Mouse (Mus musculus) MEL-GATA-1-ER (cell line): ENCODE measurements around the gene Gcnt2.
"Not testable (repeated sequence)": the region's sequence is repeated elsewhere in the genome, so short reads cannot be mapped to it uniquely, and the experiment has no call there.

ENCODE experiments used
- DNase-seq: peaks from one replicate; pipeline ENCODE4 v3.0.0-alpha.2; 2012; ENCODE audit warnings: low read depth; ENCODE audit errors: extremely low read depth

Gene Gcnt2

GRCm38 (mm10) chr13:40868844-40869587 is 9.5 kb downstream of the Gcnt2 start:
- peak; percentile 60 for DNase-seq

GRCm38 (mm10) chr13:40874021-40874420 is 14.5 kb downstream of the Gcnt2 start:
- DNase-seq: peak; percentile 63

GRCm38 (mm10) chr13:40875415-40875814 is 15.9 kb downstream of the Gcnt2 start:
- DNase-seq: no peak

GRCm38 (mm10) chr13:40877589-40877988 is 18.0 kb downstream of the Gcnt2 start:
- peak; percentile 78 for DNase-seq

GRCm38 (mm10) chr13:40880557-40880956 is 21.0 kb downstream of the Gcnt2 start:
- DNase-seq: no peak

- DNase-seq: no peak
Measured at GRCm38 (mm10) chr13:40882606-40883005, 23.1 kb downstream of the Gcnt2 start.

- DNase-seq: no peak
Measured at GRCm38 (mm10) chr13:40883903-40884302, 24.3 kb downstream of the Gcnt2 start.

- DNase-seq: no peak
Measured at GRCm38 (mm10) chr13:40884878-40885277, 25.3 kb downstream of the Gcnt2 start.

- no peak for DNase-seq
Measured at GRCm38 (mm10) chr13:40885935-40886642, 26.5 kb downstream of the Gcnt2 start.

- no peak for DNase-seq
Measured at GRCm38 (mm10) chr13:40886643-40887381, 27.3 kb downstream of the Gcnt2 start.

GRCm38 (mm10) chr13:40890595-40890994 is 31.0 kb downstream of the Gcnt2 start:
- DNase-seq: no peak

GRCm38 (mm10) chr13:40891369-40891768 is 31.8 kb downstream of the Gcnt2 start:
- DNase-seq: peak; percentile 51

- no peak for DNase-seq
Measured at GRCm38 (mm10) chr13:40892043-40892442, 32.5 kb downstream of the Gcnt2 start.

- no peak for DNase-seq
Measured at GRCm38 (mm10) chr13:40892547-40892946, 33.0 kb downstream of the Gcnt2 start.

GRCm38 (mm10) chr13:40893573-40893972 is 34.0 kb downstream of the Gcnt2 start:
- no peak for DNase-seq

- DNase-seq: not testable (repeated sequence)
Measured at GRCm38 (mm10) chr13:40898049-40898690, 38.6 kb downstream of the Gcnt2 start.

- DNase-seq: no peak
Measured at GRCm38 (mm10) chr13:40898698-40899097, 39.1 kb downstream of the Gcnt2 start.

- no peak for DNase-seq
Measured at GRCm38 (mm10) chr13:40899349-40899993, 39.9 kb downstream of the Gcnt2 start.

- DNase-seq: peak; percentile 87
Measured at GRCm38 (mm10) chr13:40899994-40900970, 40.7 kb downstream of the Gcnt2 start.

- DNase-seq: no peak
Measured at GRCm38 (mm10) chr13:40901263-40901662, 41.7 kb downstream of the Gcnt2 start.
